Mouse (Mus musculus): ENCODE results near the gene Vipr2.

The Vipr2 gene

DNA sequence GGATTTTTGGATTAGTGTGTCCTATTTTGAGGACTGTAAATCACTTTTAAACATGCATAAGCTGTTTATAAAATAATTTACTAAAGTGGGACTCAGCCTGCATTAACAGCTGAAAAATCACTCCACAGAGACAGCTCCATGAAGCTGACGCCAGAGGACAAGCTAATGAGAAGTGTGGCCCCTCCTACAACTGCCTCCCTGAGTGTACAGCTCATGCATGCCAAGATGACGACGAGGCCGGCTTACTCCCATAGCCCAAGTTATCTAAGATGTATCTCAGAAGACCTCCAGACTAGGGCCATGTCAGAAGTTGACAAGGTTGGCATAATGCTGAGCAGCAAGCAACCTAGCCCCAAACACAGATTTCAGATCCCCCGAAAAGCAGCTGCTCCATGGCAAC is 81.7 kb downstream of the Vipr2 start:
- DNase-seq (ENCODE audit: low spot score): no peak

DNA sequence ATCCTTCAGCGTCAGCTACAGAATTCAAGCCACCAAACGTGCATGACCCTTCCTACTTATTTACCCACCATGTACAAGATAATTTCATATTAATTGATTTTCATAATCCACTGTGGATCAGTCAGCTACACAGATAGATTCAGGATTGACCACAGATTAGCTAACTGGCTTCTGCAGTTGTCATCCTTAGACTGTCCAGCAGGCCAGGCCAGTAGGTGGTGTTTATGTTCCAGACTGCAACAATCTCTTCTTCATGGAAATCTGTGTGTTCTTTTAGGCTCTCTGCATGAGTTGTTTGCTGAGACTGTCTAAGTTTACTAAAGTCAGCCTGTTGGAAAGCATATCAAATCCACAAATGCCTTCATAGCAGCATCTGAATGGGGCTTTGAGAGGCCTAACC is 82.2 kb downstream of the Vipr2 start:
- no peak for DNase-seq (ENCODE audit: low spot score)

DNA sequence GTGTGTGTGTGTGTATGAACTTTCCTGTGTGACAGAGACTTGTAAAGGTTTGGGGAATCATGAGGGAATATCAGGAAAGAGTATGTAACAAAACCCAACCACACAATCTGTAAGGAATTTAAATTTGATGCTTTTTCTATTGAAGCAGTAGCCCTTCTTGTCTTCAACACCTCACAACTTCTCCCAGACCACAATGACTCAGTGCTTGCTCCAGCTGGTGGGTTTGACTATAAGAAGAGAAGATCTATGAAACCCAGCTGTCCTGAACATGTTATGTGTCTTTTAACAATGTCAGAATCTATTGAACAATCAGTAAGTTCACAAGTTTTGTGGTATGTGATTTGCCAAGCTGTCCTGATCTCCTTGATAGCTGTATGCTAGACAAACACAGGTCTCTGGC is 87.8 kb downstream of the Vipr2 start:
- no peak for DNase-seq (ENCODE audit: low spot score)

DNA sequence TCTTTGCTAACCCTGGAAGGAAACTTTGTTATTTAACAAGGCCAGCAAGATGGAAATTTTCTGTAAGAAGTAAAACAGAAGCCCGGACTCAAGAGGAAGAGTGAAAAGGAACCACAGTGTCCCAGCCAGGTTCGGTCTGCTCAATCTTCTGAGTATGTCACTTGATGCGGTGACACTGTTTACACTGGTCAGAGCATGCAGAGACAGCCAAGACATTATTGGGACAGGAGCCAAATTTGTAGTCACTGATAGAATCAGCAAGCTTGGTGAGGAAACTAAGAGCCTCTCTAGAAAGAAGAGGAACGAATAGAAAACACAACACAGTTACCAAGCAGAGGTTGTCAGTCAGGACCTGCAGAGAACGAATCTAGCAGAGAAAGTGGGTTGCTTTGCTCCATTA is 92.1 kb downstream of the Vipr2 start:
- DNase-seq (ENCODE audit: low spot score): peak; percentile 8

DNA sequence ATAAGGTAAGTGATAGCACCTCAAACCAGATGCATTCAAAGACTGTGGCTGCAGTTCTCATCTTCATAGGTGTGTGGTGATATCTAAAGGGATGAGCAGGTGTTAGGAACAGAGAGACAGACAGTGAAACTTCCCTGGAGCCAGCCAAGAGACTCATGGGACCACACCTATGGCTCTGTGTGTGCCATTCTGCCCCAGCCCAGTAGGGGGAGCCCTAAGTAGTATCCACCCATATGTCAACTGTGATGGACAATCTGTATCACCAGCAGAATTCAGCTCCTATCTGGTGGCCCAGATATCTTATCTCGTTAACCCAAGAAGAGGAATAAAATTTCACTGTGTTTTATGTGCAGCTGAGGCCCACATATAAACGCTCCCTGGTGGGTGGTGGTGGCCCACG is 99.4 kb downstream of the Vipr2 start:
- no peak for DNase-seq (ENCODE audit: low spot score)

DNA sequence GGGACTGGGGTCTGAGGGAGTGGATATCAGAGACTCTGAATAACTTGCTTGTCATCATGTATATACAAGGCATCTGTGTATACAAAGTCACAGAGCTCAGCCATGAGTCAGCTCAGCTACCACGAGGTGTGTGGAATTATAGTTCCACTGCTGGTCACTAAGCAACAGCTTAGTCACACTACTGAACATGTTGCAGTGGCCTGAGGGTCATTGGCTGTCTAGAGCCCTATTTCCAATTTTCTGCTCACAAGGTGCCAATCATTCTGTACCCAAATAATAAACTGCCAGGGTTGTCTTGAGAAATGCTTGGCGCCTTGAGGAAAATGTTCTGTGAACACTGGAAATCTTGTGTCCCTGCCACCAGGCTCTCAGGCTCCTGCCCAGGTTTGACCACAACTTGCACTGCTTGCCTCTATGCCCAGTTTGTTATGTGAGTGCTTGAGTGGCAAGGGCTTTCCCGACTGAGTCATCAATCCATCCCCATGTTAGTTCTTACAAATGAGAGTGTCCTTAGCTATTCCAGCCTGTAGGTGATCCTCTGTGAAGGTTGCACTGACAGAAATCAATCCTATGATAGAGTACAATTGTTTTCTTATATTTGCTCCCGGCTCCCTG is 104.0 kb downstream of the Vipr2 start:
- DNase-seq (ENCODE audit: low spot score): no peak

DNA sequence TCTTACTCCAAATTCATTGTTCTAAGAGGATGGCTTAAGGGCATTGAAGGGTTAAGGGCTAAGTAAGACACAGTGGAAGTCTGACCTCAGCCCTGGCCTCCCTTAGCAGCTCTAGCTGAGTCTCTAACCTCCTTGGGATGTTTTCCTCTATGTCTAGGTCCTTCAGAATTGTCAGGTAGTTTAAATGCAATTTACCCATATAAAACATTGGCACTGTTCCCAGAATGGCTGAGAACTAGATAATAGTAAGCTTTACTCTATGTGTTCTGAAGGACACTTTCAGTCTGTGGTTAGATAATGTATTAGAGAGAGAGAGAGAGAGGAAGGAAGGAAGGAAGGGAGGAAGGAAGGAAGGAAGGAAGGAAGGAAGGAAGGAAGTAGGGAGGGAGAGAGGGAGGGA is 104.8 kb downstream of the Vipr2 start:
- DNase-seq (ENCODE audit: low spot score): no peak

DNA sequence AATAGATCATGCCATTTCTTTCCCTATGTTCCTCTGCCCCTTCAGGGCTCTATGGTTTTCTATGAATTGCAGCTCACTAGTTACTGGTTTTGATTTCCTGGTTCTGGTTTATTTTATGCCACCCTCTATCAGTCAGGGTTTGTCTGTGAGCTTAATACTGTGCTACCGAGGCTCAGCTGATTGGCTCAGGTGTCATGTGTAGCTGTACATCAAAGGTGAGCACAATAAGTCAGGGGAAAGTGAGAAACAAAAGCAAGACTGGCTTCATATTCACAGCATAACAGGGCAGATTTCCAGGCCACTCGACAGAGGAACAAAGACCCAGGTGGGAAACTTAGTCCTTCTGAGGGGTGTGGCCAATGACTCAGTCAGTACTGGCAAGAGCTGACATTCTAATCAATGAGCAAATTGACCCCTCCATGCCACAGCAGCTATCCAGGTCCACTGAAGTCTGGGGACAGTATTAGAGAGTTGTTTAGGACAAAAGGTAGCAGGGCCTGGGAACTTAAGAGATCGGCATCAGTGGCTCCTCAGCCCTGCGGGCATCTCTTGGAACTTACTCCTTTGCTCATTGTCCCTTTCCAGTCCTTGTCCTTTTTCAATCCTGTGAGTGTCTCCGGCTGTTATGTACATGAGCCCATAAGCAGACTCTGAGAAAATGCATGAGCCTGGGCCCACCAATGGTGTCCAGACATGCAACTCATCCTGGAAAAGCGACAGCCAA is 105.8 kb downstream of the Vipr2 start:
- no peak for DNase-seq (ENCODE audit: low spot score)

DNA sequence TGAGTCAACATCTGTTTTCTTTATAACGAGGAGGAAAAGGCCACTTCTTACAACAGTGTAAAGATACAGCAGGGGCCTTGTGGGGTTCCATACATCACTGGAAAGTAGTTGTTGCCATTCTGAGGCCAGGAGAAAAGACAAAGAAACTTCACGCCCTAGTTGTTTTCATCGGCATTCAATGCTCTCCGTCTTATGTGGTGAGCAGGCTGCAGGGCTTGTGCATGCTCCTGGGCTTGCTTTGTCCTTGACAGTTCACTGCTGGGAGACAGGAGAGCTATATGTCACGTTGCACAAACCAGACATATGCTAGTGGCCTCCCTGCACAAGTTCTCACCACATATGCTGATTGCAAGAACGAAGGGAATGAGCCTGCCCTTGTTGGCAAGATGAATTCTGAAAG is 116.4 kb downstream of the Vipr2 start:
- no peak for DNase-seq (ENCODE audit: low spot score)

DNA sequence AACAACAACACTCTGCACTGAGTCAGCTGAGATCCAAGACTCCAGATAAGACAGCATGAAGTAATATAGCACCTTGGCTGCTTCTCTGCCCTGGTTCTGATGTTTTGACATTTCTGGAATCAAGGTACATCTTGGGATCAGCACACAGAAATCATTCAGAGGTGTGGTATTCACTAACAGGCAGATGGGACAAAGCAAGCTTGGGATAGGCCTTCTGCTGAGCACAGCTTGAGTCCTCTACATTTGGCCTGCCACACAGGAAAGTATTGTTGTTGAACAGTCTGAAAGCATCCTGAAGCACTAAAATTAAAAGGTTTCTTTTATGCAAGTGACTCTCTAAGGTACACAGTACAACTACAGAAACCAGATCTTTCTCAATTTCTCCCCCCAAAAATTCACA is 117.1 kb downstream of the Vipr2 start:
- DNase-seq (ENCODE audit: low spot score): no peak

Measured in lung, postnatal 25 days (tissue).